Mouse (Mus musculus): ENCODE data around the gene Umad1.

DNA sequence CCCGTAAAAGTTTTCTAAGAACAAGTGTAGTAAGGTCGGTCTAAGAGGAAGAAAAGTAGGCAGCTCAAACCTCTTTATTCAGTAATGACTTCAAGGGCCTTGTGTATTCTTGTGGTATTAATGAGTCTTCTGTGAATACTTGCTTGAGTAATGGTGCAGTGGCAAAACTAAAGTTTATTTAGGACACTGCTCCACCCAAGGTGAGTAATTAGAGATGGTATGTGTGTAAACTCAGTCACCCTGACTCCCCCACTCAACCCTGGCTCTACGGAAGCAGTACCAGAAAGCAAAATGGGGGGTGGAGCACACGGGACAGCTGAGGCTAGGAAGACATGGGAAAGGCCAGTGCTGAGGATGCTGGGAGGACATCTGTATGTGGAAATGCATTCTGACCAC lies 236.7 kb downstream of the Umad1 start:
- no peak for TF ChIP-seq CTCF (IDR thresholded peaks at IDR 0.05; ENCODE audit: borderline replicate concordance, extremely low read depth, insufficient read depth, insufficient read length)
- TF ChIP-seq POLR2A (IDR thresholded peaks at IDR 0.05; ENCODE audit: borderline replicate concordance, extremely low read depth, insufficient read depth, insufficient read length, poor library complexity, severe bottlenecking) = no peak

Measured in brain, embryonic 14.5 days (tissue).